Mouse (Mus musculus) Muller cell, postnatal 12 days (primary cell): ENCODE measurements around the gene Myog.

ENCODE experiments used
- DNase-seq: peaks from one replicate; pipeline ENCODE4 v3.0.0-alpha.2; 2015; ENCODE audit errors: inconsistent ontology term

Myog gene

GRCm38 (mm10) chr1:134283108-134283507 lies 6.7 kb upstream of the Myog start:
- no peak for DNase-seq

GRCm38 (mm10) chr1:134285458-134286120 lies 4.2 kb upstream of the Myog start:
- no peak for DNase-seq

GRCm38 (mm10) chr1:134288239-134288638 lies 1.6 kb upstream of the Myog start:
- no peak for DNase-seq

GRCm38 (mm10) chr1:134290300-134290699 lies 511 bp downstream of the Myog start:
- DNase-seq: no peak

- no peak for DNase-seq
These were observed 1.1 kb downstream of the Myog start for GRCm38 (mm10) chr1:134290909-134291308.

GRCm38 (mm10) chr1:134291555-134291954 lies 1.8 kb downstream of the Myog start:
- no peak for DNase-seq

GRCm38 (mm10) chr1:134292073-134292472 lies 2.3 kb downstream of the Myog start:
- DNase-seq: no peak

GRCm38 (mm10) chr1:134292601-134293000 lies 2.8 kb downstream of the Myog start:
- no peak for DNase-seq

- no peak for DNase-seq
These were observed 3.5 kb downstream of the Myog start for GRCm38 (mm10) chr1:134293276-134293675.

- DNase-seq: no peak
These were observed 4.2 kb downstream of the Myog start for GRCm38 (mm10) chr1:134293738-134294604.

GRCm38 (mm10) chr1:134297265-134297664 lies 7.5 kb downstream of the Myog start:
- no peak for DNase-seq

- DNase-seq: peak; percentile 35
These were observed 9.0 kb downstream of the Myog start for GRCm38 (mm10) chr1:134298636-134299411.

GRCm38 (mm10) chr1:134302568-134303238 lies 12.9 kb downstream of the Myog start:
- DNase-seq: peak; percentile 32

GRCm38 (mm10) chr1:134304940-134305339 lies 15.2 kb downstream of the Myog start:
- DNase-seq: no peak

GRCm38 (mm10) chr1:134307409-134307808 lies 17.6 kb downstream of the Myog start:
- no peak for DNase-seq

- DNase-seq: no peak
These were observed 20.5 kb downstream of the Myog start for GRCm38 (mm10) chr1:134310291-134310690.

- no peak for DNase-seq
These were observed 20.9 kb downstream of the Myog start for GRCm38 (mm10) chr1:134310729-134311128.

GRCm38 (mm10) chr1:134311760-134312159 lies 22.0 kb downstream of the Myog start:
- DNase-seq: no peak

GRCm38 (mm10) chr1:134315181-134315580 lies 25.4 kb downstream of the Myog start:
- no peak for DNase-seq

GRCm38 (mm10) chr1:134316361-134316760 lies 26.6 kb downstream of the Myog start:
- no peak for DNase-seq

- DNase-seq: no peak
These were observed 28.5 kb downstream of the Myog start for GRCm38 (mm10) chr1:134318261-134318660.
